ENCODE assay signal across 1 mouse cellular context in genomic region chr16:91618511-91619501, GRCm38 (mm10).
TF ChIP-seq lines count a peak whose summit lies in the region.

Gene Dnajc28 (minus strand): TSS chr16:91619026.

TF ChIP-seq in MEL, 35 proteins besides CTCF, POLR2A, EP300 and RAD21 (continued from another document):
- TF ChIP-seq MAZ (IDR thresholded peaks at IDR 0.05; ENCODE audit: low read depth, low read length) = 0 out of 2 replicates have a peak, but pooled peaks have one; percentile 23
- TF ChIP-seq CHD2 (IDR thresholded peaks at IDR 0.05; ENCODE audit: low read length) = no peak
- TF ChIP-seq SIN3A (IDR thresholded peaks at IDR 0.05; ENCODE audit: low read length) = peak; percentile 78; the same call in 1 of the 2 replicates
- no peak for TF ChIP-seq POLR2AphosphoS5 (IDR thresholded peaks at IDR 0.05; ENCODE audit: borderline replicate concordance, low read depth, low read length)
- no peak for TF ChIP-seq RCOR1 (IDR thresholded peaks at IDR 0.05; ENCODE audit: low read depth, low read length)
- TF ChIP-seq NRF1 (IDR thresholded peaks at IDR 0.05; ENCODE audit: insufficient read depth, low read depth, low read length, poor library complexity, severe bottlenecking) = no peak
- TF ChIP-seq JUND (IDR thresholded peaks at IDR 0.05; ENCODE audit: low read depth, low read length) = no peak
- no peak for TF ChIP-seq BHLHE40 (IDR thresholded peaks at IDR 0.05; ENCODE audit: borderline replicate concordance, low read depth, low read length)
- TF ChIP-seq USF2 (IDR thresholded peaks at IDR 0.05; ENCODE audit: borderline replicate concordance in 1 of 2, insufficient read depth in 1 of 2, low read depth in 1 of 2, low read length in 2 of 2) = no peak
- TF ChIP-seq CHD1 (IDR thresholded peaks at IDR 0.05; ENCODE audit: low read depth, low read length) = no peak
- no peak for TF ChIP-seq USF1 (IDR thresholded peaks at IDR 0.05; ENCODE audit: low read depth, low read length)
- TF ChIP-seq ETS1 (IDR thresholded peaks at IDR 0.05; ENCODE audit: low read depth, low read length) = no peak
